Mouse (Mus musculus): ENCODE data around the gene Ubtf.

The Ubtf gene

DNA sequence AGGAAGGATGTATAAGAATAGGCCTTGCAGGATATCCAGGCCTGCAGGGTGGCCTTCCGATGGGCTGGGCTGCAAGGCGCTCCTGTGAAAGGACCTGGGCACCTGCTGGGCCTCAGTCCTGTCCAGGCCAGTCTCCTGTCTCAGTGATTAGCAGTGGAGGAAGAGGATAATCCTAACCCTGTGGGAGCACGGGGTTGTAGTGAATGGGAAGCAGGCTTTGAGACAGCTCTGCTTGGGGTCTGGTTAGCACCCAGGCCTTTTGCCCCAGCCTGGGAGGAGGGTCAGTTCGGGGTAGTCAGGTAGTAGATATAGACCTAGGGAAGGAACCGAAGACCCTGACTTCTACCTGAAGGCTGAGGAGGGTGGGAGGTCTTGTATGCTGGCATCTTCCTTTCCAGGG, 28.1 kb upstream of the Ubtf start:
- DNase-seq (ENCODE audit: low read depth in 1 of 2, low spot score in 2 of 2): no peak

GRCm38 (mm10) chr11:102346926-102347325, 27.4 kb upstream of the Ubtf start:
- DNase-seq (ENCODE audit: low read depth in 1 of 2, low spot score in 2 of 2): no peak

- DNase-seq (ENCODE audit: low read depth in 1 of 2, low spot score in 2 of 2): no peak
These were observed 24.9 kb upstream of the Ubtf start for GRCm38 (mm10) chr11:102344458-102344857.

- no peak for DNase-seq (ENCODE audit: low read depth in 1 of 2, low spot score in 2 of 2)
These were observed 23.2 kb upstream of the Ubtf start for GRCm38 (mm10) chr11:102342742-102343141.

DNA sequence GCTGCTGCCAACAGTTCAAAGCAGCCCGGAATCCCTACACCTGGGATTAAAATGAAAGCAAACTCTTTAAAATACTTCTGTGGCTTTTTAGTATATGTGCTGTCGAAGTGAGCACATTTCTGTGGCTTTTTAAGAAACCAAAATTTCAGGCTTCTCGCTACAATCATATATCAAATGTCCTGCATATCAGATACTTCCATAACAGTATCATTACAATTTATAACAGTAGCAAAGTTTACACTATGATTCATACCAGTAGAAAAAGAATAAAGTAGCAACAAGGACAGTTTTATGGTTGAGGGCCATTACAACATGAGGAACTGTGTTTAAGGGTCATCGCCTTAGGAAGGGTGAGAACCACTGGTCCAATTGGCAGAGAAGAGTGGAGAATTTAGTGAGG, 21.6 kb upstream of the Ubtf start:
- no peak for DNase-seq (ENCODE audit: low read depth in 1 of 2, low spot score in 2 of 2)

GRCm38 (mm10) chr11:102339624-102340023, 20.1 kb upstream of the Ubtf start:
- no peak for DNase-seq (ENCODE audit: low read depth in 1 of 2, low spot score in 2 of 2)

GRCm38 (mm10) chr11:102339195-102339594, 19.7 kb upstream of the Ubtf start:
- no peak for DNase-seq (ENCODE audit: low read depth in 1 of 2, low spot score in 2 of 2)

DNA sequence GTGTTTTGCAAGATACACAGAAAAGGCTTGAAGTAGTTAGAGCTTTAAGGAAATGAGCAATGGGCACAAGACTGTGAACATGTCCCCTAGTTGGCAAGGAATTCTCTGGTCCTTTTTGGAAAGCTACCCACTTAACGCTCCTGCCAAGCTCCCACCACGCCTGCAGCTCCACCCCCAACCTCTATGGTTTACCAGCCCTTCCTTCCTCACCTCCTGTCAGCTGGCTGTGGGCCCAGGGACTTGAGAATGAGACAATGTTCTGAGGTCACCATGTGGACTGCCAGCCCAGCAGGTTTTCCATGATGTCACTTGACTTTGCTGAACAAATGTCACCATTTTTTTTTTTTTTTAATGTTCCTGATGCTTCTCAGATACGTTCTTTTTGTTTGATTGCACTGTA, 19.0 kb upstream of the Ubtf start:
- no peak for DNase-seq (ENCODE audit: low read depth in 1 of 2, low spot score in 2 of 2)

DNA sequence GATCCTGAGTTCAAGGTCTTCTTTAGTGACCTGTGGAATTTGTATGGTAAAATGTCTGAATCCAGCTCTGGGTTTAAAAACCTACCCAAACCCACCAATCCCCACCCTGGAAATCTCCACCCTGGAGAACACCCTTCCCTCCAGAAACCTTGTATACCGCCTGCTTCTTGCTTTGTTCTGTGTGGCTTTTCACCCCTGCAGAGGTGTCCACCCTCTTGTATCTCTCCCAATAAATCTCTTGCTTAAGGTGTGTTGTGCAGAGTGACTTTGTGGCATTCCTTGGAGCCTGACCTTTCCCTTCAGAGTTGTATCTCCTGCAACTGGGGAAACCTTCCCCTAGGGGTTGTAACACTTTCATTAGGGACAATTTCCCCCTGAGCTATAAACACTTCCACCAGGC, 18.4 kb upstream of the Ubtf start:
- DNase-seq (ENCODE audit: low read depth in 1 of 2, low spot score in 2 of 2): no peak

DNA sequence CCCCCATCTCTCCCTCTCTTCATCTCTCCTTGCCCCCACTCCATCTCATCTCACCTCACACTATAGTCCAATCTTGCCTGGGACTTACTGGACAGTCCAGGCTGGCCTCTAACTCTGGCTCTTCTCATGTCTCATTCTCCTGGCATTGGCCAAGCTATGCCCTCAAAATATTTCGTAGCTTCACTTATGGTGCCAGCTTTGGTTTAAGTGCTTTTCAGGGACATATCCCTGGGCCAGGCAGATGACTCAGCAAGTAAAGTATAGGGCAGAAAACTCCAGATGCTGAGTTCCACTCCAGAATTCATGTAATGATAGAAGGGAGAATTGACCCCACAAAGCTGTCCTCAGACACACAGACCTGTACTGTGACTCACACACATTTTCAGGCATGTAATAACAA, 16.6 kb upstream of the Ubtf start:
- no peak for DNase-seq (ENCODE audit: low read depth in 1 of 2, low spot score in 2 of 2)

- no peak for DNase-seq (ENCODE audit: low read depth in 1 of 2, low spot score in 2 of 2)
These were observed 15.6 kb upstream of the Ubtf start for GRCm38 (mm10) chr11:102334973-102335700.

DNA sequence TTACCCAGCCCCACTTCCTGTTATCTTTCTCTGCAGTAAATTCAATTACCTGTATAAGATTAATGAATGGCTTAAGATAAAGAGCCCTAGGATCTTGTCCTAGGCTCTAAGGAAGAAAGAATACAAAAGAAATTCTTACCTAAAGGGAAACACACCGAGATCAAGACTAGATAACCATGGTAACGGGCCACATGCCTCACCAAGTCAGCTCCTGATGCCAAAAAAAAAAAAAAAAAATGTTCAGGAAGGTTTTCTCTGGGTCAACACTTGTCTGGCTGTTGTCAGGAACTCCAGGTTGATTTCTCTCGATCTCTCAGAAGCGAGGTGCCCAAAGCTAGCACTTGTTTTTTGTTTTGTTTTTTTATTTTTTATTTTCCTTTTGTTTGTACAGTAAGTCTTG, 14.5 kb upstream of the Ubtf start:
- no peak for DNase-seq (ENCODE audit: low read depth in 1 of 2, low spot score in 2 of 2)

DNA sequence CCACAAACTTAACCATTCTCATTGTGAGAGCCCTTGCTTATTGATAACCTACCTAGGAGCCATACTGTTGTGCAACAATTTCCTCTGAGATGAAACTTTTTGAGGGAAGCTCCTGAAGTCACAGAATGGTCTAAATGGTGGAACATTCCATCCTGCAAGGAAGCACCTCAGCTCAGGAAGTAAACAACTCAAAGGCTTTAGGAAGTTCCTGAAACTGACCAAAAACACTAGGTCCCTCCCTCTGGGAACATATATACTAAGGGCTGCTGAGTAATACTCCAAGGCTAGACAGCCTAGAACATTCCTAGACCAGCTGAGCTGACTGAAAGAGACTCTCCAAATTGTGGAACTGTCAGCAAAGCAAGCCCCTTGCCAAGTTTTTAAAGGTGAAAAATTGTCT, 13.5 kb upstream of the Ubtf start:
- no peak for DNase-seq (ENCODE audit: low read depth in 1 of 2, low spot score in 2 of 2)

GRCm38 (mm10) chr11:102331806-102332205, 12.3 kb upstream of the Ubtf start:
- no peak for DNase-seq (ENCODE audit: low read depth in 1 of 2, low spot score in 2 of 2)

DNA sequence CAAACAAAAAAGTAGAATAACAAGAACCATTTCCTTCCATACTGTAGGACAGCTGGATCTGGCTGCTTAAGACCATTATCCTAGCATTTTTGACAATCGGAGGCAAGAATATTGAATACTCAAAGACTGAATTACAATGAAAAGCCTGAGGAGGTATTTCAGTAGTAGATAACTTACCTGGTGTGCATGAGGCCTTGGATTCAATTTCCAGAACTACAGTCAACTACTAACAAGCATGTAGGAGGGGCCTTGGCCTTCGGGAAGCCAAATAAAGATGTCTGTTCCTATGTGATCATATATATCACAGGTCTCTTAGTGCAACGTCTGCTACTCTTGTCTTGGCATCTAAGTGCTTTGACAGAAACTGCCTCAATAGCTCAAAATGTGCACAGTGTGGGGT, 10.5 kb upstream of the Ubtf start:
- DNase-seq (ENCODE audit: low read depth in 1 of 2, low spot score in 2 of 2): no peak

GRCm38 (mm10) chr11:102329518-102329917, 10.0 kb upstream of the Ubtf start:
- DNase-seq (ENCODE audit: low read depth in 1 of 2, low spot score in 2 of 2): no peak

GRCm38 (mm10) chr11:102327839-102328238, 8.3 kb upstream of the Ubtf start:
- no peak for DNase-seq (ENCODE audit: low read depth in 1 of 2, low spot score in 2 of 2)

DNA sequence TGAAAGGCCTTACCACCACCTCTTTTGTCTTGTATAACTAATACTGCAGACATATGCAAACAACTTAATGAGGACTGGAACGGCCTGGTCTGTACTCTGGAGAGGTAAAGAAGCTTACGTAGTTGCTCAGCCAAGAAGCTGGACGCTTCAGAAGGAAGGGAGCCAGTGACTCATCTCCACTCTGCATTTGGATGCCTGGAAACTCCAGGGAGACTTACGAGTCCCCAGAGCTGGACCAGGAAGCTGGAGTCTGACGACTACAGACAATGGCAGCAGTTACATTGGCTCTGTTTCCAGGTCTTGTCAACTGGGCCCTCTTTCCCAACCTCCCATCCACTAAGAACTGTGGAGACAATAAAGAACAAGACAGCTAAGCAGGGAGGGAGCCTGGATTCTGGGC, 7.7 kb upstream of the Ubtf start:
- no peak for DNase-seq (ENCODE audit: low read depth in 1 of 2, low spot score in 2 of 2)

- no peak for DNase-seq (ENCODE audit: low read depth in 1 of 2, low spot score in 2 of 2)
These were observed 4.0 kb upstream of the Ubtf start for GRCm38 (mm10) chr11:102323516-102323915.

DNA sequence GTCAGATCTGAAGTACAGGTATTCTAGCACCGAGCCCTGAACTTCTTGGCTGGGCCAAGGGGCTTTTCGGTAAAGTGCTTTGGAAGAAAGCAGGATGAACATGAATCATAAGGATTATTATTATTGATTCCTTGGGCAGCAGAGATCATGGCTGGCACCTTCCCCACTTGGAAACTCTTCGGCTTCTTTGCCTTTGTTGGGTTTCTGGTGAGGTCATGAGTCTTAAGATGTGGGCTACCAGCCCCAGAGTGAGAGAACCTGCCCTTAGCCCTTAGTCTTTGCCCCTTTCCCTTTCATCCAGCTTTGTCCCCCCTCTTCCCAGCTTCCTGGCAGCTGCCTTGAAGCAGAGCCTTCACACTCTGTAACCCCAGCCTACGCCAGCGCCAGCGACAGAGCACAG, 2.4 kb upstream of the Ubtf start:
- DNase-seq (ENCODE audit: low read depth in 1 of 2, low spot score in 2 of 2): no peak

DNA sequence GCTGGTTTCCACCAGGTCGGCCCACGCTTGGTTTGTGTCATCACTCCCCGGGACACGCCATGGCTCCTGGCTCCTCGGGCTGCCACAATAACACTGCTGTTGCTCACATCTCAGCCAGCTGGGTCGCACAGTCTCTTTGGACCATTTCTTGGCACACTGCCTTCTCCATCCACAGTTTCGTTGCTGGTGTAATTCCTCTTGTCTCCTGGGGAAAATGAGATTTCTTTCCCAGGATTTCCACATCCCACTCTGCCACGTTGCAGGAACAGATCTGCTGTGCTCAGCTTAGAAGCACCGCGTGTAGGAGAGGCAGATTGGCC, 1.1 kb upstream of the Ubtf start:
- DNase-seq (ENCODE audit: low read depth in 1 of 2, low spot score in 2 of 2): no peak

DNA sequence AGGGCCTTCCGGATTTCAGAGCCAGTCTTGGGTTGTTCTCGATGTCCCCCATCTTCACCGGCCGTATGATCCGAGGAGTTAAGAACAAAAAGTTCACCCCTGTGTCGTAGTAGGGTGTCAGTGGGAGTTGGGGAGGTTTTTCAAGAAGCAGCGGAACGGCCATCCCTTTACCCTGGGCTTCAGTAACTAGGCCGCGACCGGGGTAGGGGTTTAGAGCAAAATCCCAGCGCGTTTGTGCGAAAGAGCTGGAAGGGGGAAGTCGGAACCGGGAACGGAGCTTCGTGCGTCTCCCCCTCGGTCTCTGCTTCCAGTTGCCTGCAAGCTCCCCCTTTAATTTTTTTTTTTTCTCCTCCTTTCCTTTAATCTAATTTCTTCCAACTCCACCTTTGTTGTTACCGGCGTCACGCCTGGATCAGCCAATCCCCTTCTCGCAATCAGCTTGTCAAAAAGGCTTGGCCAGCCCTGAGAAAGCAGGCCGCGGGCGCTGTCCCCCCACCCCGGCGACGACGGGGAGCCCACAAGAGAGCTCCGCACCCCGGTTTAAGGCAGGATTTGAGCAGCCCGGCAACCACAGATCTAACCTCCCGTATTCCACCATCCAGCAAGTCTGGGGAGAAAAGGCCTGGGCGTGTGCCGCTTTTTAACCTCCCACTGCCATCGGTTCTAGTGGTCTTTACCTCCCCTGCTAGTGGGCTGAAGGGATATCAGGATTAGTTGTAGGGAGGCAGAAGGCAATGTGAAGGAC, 571 bp upstream of the Ubtf start:
- DNase-seq (ENCODE audit: low read depth in 1 of 2, low spot score in 2 of 2): peak in 1 of 2 experiments; percentile 36
